Mouse (Mus musculus) kidney, postnatal 25 days (tissue): ENCODE results near the gene Adi1.

ENCODE experiments used
- DNase-seq, 2 experiments: peaks; one replicate each; pipeline ENCODE4 v3.0.0; 2021; ENCODE audit warnings: mixed read lengths in 2 of 2

Gene Adi1

GRCm38 (mm10) chr12:28675121-28675924 is at the start of gene Adi1:
TSS of gene Adi1 (plus strand) at chr12:28675231.
- DNase-seq = peak; percentile 90 to 94

GRCm38 (mm10) chr12:28625407-28625806 is 49.6 kb upstream of the Adi1 start:
- no peak for DNase-seq

GRCm38 (mm10) chr12:28627092-28627491 is 47.9 kb upstream of the Adi1 start:
- DNase-seq = no peak

GRCm38 (mm10) chr12:28628436-28628835 is 46.6 kb upstream of the Adi1 start:
- no peak for DNase-seq

GRCm38 (mm10) chr12:28635058-28635534 is 39.9 kb upstream of the Adi1 start:
- DNase-seq = no peak

- peak; percentile 95 to 96 for DNase-seq
Observed at GRCm38 (mm10) chr12:28635535-28636476, 39.2 kb upstream of the Adi1 start, which contains the start of gene Rps7. TSS of gene Rps7 (minus strand) at chr12:28635953.

GRCm38 (mm10) chr12:28636543-28636942 is 38.5 kb upstream of the Adi1 start:
- no peak for DNase-seq

- DNase-seq = no peak
Observed at GRCm38 (mm10) chr12:28638778-28639177, 36.3 kb upstream of the Adi1 start.

GRCm38 (mm10) chr12:28649141-28650110 is 25.6 kb upstream of the Adi1 start, which contains the start of gene Rnaseh1:
TSS of gene Rnaseh1 (plus strand) at chr12:28649602.
- DNase-seq = peak; percentile 92 to 93

- DNase-seq = no peak
Observed at GRCm38 (mm10) chr12:28662628-28663027, 12.4 kb upstream of the Adi1 start.

- no peak for DNase-seq
Observed at GRCm38 (mm10) chr12:28666734-28667133, 8.3 kb upstream of the Adi1 start.

GRCm38 (mm10) chr12:28667287-28667686 is 7.7 kb upstream of the Adi1 start:
- no peak for DNase-seq

- no peak for DNase-seq
Observed at GRCm38 (mm10) chr12:28674038-28674720, 852 bp upstream of the Adi1 start.

GRCm38 (mm10) chr12:28675925-28676209 is 836 bp downstream of the Adi1 start:
- DNase-seq = no peak

- no peak for DNase-seq
Observed at GRCm38 (mm10) chr12:28684674-28685073, 9.6 kb downstream of the Adi1 start.

- DNase-seq = no peak
Observed at GRCm38 (mm10) chr12:28685771-28686170, 10.7 kb downstream of the Adi1 start.

- DNase-seq = no peak
Observed at GRCm38 (mm10) chr12:28686199-28686879, 11.3 kb downstream of the Adi1 start.

GRCm38 (mm10) chr12:28688996-28689395 is 14.0 kb downstream of the Adi1 start:
- no peak for DNase-seq

GRCm38 (mm10) chr12:28690730-28691129 is 15.7 kb downstream of the Adi1 start:
- DNase-seq = no peak

- DNase-seq = no peak
Observed at GRCm38 (mm10) chr12:28693738-28694137, 18.7 kb downstream of the Adi1 start.

- peak; percentile 23 to 63 for DNase-seq
Observed at GRCm38 (mm10) chr12:28694231-28694630, 19.2 kb downstream of the Adi1 start.
